Mouse (Mus musculus) MEL-GATA-1-ER (cell line): ENCODE measurements around the gene Pakap.

Experiments
- DNase-seq: peaks from one replicate; pipeline ENCODE4 v3.0.0-alpha.2; 2012; ENCODE audit warnings: low read depth; ENCODE audit errors: extremely low read depth

The Pakap gene

DNA sequence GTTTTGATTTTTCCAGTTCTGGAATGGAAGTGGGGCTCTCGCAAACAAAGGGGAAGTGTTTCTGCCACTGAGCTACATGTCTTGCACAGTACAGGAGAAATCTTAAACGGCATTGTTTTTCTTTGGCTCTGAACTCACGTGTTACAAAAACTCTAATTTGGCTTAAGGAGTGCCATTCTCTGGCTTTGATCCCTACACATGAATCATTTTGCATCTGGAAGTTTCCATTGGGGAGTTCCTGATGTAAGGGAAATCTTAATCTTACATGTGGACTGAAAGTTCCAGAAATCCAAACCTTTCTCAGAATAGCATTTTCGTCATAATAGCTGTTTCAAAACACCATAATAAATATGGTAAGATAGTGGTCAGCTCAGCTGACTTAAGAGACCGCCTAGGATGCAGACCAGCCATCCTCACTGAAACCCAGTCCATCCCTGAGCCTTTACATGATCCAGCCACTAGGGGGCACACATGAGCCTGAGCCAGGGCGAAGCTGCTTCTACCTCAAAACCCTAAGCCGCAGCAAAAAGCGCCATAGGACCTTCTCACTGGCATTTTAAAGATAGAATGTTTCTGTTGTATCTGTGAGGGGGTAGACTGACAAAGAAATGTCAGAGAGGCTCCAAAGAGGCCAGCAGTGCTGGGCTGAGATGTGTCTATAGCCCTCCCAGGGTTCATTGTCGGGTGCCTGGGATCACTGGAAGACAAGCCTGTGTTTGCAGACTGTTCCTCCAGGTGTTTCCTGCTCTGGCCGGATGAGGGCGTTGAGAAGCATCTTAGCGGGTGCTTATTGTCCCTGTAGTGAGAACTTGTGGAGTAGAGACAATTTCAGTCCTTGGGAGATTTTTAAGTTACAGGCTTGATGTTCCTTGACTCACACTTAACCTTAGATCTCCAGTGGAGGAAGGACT is 105.3 kb downstream of the Pakap start:
- DNase-seq, result peak; percentile 61

DNA sequence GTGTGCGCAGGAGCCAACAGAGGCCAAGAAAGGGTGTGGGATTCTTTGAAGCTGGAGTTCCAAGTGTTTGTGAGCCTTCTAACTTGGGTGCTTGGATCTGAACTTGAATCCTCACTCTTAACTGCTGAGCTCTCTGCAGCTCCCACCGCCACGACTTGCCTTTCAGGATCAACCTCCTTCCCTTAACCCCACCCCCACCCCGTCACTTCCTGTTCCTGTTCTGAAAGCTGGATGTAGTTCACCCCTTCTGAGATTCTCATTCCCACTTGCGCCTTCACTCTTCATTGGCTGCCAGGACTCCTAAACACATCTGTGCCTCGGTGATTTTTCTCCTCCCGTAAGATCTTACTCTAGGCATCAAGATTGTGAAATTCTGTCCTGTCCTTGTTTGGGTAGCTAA is 106.4 kb downstream of the Pakap start:
- no peak for DNase-seq

DNA sequence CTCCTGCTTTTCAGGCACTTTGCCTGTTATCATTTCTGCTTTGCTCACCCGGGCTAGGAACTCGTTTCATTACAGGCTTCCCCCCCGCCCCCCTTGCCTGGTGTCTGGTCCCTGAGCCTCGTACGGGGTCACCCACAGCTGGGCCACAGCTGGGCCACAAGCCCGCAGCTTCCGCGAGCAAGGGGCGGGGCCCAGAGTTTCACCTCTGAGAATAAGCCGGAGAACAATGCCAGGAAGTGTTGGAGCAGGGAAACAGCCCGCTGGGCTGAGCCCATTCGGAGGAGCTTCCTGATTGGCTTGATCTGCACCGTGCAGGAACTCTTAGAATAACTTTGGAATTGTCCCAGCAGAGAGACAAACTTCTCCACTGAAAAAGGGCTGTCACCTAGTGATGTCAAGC is 107.4 kb downstream of the Pakap start:
- DNase-seq, result no peak

DNA sequence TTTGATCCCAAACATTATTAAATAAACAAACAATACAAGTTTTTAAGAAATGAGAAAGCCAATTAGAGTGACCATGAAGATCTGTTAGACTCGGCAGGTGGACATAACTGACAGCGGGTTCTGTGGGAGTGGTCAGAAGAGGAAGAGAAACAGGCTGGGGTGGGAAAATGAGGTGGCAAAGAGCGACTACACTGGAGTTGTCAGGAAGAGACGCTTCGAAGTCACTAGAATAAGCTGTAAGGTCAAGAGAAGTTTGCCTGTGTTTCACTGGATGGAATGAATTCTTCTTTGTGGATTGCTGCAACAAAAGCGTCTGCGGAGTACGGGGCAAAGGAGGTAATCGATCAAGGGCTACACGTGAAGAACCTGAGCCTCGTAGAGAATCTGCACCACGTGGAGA is 109.9 kb downstream of the Pakap start:
- no peak for DNase-seq

DNA sequence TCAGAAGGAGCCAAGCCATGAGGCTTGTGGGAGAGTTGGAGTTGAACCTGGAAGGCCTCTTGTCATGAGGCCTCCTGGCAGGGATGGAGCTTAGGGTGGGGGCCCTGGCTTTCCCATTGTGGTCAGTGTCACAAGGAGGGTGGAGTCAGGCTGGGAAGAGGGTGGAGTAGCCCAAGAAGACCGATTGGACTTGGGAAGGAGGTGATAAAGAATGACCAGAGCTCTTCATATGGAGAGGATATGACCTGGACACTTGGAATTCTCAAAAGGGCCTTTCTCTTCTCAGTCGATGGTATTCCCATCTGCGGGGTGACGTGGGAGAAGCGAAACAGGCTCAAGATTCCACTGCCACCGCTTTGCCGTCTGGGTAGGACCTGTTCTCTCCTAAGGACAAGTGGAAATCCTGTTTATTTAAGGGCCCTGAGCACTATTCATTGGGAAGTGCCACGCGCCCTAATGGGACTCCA is 111.0 kb downstream of the Pakap start:
- DNase-seq, result no peak

DNA sequence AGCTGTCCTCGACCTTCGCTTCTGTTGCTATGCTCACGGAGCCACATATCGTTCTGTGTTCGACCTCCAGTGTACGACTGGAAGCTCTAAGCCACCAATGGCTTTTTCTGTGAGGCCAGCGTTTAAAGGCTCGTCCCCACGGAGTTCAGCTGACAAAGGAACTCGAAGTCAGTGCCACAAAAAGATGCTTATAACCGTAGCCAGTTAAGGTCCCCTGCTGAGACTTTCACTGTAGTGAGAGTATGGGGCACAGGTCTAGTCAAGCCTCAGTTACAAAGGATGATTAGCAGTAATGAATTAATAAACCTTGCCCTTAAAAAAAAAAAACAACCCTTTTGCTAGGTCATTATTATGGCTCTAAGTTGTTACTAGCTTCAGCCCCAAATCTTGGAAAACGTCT is 112.2 kb downstream of the Pakap start:
- no peak for DNase-seq

DNA sequence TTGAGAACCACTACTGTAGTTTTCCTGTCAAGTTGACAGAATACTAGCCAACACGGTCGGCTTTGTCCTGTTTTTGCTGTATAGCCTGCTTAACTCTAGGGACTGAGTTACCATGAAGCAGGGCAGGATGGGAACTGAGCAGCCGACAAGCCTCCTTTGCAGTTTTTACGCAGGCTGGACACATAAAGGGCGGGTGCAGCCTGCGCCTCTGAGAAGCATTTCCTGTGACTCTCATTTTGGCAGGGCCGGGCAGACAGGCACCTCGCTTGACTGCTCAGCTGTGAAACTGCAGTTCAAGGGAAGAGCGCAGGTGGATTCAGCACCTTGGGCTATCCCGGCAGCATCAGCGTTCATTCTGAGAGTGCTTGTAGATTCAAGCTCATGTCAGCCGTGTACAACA is 113.5 kb downstream of the Pakap start:
- DNase-seq, result no peak

DNA sequence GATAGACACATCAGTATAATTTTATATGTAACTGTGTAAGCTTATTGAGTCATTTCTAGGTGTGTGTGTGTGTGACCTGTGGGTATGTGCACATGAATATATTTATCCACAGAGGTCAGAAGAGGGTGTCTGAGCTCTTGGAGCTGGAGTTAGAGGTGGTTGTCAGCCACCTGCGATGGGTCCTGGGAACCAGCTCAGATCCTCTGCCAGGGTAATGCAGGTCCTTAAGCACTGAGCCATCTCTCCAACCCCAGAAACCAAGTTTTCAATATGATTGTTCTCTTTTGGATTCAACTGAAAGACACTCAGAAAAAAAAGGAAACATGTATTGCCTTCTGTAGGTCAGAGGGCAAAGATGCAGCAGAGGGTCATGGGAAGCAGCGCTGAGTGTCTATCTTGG is 114.4 kb downstream of the Pakap start:
- DNase-seq, result no peak

DNA sequence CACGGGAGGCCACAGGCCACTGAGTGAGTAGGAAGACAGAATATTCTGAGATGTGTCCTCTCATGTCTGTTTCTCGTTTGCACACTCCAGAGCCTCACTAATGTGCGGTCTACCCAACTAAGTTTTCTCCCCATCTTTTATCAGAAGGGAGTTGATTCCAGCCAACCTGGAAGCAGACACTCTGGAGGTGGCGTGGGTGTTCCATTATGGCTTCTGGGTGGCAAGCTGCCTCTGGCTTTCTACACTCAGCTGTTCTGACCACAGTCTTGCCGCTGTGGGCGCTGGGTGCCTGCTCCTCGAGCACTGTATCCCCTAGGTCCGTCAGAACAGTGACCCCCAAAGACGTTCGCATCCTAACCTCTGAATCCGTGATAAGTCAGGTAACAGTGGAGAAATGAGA is 115.0 kb downstream of the Pakap start:
- no peak for DNase-seq

DNA sequence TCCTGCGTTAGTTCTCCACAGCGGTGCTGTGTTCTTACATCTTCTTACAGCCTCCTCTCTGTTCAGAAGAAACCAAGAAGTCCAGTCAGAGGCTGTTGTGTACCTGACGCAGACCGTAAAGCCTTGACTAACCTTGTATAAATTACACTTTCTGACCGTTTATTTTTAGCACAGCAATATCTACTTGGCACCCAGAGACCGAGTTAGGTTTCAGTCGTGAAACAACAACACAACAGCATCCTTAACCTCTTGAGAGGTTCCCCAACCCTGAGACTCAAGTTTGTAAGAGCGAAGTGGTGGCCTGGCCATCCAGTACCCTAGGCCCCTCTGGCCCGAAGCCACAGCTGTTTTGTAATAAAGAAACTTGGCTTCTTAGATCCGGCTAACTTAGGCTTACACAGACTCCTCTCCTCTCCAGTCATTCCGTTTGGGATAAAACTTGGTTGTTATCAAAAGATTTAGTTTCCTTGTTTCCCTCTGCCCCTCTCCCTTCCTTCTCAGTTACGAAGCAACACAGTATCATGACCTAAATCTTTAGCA is 116.8 kb downstream of the Pakap start:
- no peak for DNase-seq

DNA sequence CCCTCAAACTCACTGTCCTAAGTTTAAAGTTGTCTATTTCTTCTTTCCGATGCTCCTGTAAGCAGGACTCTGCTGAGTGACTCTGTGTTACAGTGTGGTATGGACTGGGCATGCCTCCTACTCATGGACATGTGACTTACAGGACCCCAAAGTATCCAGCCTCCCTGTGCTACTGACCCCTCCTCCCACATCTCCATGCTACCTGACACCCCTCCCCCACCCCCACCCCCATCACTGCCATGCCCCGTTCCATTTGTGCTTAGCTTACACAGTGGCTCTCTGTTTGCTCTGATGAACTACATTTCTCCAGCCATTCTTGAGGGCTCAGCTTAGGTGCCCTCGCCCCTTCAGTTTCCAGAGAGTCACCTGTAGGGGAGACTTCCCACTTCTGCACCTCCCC is 118.8 kb downstream of the Pakap start:
- DNase-seq, result no peak

DNA sequence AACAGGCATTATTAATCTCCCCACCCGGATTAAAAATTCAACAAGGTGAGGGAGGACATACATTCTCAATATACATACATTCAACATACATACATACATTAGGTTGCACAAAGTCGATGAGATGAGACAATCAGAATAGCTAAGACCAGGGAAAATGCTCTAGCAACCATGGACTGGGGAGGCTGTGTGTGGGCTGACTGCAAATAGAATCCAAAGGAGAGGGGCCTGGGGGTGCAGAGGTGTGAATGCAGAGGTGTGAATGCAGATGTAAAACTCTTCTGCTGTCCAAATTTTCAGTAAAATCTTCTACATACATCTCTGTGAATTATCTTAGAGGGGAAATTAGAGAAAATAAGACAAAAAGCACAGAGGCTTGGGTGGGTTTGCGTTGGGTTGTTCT is 119.6 kb downstream of the Pakap start:
- DNase-seq, result no peak

DNA sequence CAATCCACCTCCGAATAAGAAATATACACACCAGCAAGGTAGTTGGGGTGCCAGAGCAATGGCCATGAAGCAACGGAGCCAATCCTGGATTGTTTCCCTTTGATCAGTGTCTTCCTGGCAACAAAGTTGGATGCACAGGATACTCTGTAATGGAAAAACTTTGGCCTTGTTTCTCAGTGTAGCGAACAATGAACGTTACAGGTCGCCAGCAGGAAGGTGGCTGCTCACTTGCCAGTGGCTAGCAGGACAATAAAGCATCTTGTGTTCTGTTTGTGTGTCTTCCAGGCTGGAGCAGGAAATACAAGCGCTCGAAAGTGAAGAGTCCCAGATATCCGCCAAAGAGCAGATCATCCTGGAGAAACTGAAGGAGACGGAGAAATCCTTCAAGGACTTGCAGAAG is 120.2 kb downstream of the Pakap start:
- DNase-seq, result no peak

DNA sequence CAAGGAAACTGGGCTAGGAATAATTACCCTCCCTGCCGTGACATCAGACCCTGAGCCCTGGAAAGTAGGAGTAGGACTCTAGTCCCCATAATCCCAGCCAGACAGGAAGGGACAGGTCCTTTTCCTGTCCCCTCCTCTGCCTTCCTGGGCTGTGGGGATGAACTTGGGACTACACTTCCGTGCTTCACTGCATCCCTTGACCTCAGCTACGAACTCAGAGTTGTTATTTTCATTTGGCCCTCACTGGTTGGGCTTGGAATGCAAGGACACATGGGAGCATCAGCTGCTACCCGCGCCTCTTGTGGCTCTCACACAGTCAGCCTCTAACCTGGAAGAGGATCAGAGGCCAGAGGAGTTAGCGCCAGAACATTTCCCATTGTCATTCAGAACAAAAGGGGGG is 122.0 kb downstream of the Pakap start:
- DNase-seq, result no peak

DNA sequence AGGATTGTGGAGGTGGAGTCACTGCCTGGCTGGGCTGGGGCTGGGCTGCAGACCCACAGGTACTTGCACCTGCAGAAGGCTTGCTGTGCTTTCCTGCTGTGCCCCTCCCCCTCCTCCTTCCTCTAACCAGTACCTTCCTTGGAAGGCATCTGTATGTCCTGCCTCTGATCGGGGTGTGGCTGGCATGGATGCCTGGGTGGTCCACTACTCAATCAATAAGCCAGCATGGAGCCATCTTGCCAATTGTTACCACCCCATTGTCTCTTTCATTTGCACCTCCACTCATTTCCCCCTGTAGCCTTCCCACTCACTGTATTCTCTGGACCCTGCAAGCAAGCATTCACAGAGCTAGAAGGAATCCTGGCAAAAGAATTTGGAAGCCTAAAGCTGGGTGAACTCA is 122.8 kb downstream of the Pakap start:
- DNase-seq, result no peak

DNA sequence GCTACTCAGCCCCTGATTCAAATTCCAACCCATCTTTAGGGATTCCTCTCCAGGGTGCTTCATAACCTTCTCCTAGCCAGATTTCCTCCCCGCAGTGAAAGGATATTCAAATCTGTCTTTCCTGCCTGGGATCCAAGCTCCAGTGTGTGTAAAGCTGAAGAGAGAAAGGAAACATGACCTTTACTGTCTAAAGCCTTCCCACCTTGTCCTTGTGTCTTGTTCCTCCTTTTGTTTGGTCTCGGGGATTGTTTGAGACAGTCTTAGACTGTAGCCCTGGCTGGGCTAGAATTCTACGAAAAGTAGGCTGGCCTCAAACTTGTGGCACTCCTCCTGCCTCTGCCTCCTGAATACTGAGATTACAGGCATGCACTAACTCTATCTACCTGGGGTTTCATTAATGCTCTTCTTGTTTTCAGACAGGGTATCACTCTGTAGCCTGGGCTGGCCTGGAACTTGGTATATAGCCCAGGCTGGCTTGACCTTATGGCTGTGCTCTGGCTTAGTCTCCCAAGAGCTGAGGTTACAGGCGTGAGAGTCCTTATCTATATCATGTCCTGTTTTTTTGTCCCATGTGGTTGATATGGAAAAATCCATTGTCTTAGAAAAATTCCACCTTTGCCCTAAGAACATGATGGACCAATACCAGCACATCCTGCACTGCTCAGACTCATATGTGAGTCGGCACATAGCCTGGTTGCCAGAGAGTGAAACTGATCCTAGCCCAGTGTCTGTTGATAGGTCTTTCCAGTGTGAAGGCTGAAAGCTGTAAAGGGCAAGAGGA is 126.6 kb downstream of the Pakap start:
- no peak for DNase-seq

DNA sequence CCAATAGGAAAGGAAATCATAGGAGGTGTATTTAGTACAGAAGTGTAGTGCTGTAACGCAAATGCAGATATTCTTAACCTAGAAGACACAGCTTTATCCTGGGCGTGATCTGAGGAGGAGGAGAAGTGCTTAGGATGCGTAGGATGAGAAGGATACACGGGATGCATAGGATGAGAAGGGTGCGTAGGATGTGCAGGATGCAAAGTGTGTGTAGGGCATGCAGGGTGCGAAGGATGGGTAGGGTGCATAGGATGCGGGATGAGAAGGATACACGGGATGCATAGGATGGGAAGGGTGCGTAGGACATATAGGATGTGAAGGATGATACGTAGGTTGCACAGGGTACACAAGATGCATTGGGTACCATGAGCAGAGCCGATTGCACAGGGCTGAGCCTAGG is 129.0 kb downstream of the Pakap start:
- no peak for DNase-seq

DNA sequence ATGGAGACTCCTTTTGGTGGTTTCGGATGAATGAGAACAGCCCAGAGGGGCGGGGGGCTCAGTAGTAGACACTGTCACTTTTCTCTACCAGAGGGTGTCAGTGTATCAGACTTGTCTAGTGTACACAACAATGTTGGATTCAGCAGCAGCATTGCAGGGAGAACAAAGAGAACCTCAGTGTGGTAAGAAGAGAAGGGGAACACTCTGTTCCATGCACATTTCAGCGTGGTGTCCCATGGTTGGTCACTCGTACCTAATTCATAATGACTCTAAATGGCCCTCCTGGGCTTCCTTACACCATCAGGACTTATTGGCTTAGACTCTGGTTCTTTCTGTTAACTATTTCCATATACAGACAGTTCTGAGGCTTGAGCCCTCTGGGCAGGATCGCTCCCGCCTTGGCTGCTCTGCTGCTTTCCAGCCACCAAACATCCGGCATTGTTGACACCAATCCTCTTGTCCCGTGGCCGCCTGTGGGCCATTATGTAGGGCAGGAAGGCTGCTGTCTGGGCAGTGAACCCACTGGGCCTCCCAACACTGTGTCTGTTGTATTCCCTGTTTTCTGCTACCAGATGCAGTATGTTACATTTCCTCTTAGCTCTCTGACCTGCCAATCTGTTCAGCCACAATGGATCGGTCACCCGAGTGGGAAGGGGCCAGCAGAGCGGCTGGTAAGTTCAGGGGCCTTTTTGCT is 130.1 kb downstream of the Pakap start:
- no peak for DNase-seq

DNA sequence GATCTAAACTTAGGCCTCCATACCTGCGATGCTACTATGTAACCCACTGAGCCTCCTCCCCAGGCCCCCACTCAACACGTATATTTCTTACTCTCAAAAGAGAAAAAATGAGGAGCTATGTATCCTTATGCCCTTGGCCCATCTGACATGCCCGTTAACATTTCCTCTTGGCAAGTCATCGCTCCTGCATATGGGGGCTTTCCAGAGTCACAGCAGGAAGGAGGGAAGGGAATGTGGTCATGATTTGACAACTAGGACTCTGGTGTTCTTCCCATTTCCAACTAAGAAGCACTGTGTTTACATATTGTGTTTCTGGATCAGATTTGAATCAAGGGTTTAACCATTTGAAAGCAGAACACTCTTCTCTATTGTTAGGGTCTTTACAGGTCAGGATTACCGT is 133.6 kb downstream of the Pakap start:
- DNase-seq, result no peak

DNA sequence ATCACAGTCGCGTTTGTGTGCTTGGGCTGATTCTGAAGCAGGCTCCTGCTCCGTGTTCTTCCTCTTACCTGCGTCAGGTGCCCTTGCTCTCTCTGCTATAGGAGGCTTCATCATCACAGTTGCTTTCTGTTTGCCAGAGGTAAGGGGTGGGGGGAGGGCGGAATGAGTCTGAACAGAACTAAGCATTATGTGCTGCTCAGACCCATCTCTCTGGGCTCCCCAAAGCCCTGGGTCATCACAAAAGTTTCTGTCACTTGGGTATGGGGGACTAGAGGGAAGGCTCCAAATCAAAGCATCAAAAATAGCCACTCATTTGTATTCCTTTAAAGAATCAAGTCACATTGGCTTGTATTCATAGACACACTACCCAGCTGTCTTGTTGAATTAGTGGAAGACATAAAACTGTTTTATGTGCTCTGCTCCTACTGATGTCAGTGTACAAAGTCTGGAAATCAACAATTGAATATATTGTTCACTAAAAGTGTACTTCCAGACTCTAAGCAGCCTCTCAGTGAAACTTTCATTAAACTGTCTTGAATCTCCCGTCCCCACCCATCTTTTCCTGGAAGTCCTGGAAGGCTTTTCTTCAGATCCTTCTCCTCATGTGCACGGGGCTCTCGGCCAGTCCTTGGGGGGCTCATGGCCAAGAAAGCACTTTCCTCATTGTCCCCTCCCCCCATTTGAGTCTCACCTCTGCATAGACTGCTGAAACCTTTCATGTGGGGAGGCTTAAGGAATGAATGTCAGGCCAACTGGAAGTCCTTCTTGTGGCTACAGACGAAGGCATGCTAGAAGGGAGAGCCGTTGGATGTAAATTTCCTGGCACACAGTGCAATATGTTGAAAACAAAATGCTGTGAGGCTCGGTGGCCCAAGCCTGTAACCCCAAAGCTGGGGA is 135.8 kb downstream of the Pakap start:
- DNase-seq, result no peak

DNA sequence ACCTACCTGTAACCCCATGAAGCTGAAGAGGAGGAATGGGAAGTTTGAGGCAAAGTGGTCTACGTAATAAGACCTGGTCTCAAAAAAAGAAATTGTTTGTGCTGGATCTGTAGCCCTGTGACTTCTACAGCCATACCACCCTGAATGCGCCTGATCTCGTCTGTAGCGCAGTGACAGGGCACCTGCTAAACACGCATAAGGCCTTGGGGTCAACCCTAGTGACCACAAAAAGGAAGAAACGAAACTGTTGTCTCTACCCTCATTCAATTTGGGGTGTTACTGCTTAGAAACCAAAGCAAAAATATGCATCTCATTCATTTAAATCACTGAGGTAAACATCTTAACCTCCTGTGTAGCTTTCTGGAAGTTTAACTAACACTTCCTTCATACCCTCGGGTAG is 136.6 kb downstream of the Pakap start:
- DNase-seq, result no peak
